Mouse (Mus musculus) T-helper 2 cell (primary cell): ENCODE data around the gene Ppp4r2.
"Not testable (repeated sequence)": the region's sequence is repeated elsewhere in the genome, so short reads cannot be mapped to it uniquely, and the experiment has no call there.

ENCODE experiments used
- in situ Hi-C: fragments of 300-600 bp; cut with MboI, MseI; formaldehyde crosslinking; loops from one replicate; pipeline ENCODE4 v1.15.1; 2025; ENCODE audit warnings: high pct_unique_total_duplicates

Gene Ppp4r2

DNA sequence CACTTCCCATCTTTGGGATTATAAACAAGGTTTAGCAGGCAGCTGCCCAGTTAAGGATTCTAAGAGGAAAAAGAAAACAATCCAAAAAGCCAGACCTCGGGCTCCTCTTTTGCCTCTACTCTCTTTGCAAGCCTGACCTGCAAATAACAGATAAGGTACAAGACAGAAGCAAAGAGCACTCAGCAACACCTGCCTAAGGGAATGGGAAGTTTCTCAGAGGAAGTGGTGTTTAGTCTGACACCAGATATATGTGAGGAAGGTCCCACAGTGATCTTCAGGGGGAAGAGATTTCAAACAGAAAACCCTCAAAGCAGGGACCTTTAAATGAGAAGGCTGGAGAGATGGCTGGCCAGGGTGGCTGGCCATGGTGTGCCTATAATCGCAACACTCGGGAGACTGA lies 2.2 kb upstream of the Ppp4r2 start:
- in situ Hi-C loops, result no loop called here

DNA sequence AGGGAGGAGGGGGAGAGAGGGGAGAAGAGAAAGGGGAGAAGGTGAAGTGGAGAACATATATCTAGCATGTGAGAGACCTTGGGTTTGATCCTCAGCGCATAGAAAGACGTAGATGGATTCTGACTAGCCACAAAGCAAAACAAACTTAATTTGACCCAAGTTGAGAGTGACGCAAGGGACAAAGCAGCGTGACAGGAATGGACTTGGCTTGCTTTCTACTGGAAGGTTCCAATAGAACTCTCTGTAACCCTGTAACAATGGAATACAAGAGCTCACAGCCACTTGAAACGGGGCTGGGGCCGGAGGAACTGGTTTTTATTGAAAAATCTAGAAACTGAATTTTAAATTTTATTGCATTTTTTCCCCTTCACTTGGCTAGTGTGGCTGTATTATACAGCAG lies 1.7 kb upstream of the Ppp4r2 start:
- in situ Hi-C loops, result no loop called here

DNA sequence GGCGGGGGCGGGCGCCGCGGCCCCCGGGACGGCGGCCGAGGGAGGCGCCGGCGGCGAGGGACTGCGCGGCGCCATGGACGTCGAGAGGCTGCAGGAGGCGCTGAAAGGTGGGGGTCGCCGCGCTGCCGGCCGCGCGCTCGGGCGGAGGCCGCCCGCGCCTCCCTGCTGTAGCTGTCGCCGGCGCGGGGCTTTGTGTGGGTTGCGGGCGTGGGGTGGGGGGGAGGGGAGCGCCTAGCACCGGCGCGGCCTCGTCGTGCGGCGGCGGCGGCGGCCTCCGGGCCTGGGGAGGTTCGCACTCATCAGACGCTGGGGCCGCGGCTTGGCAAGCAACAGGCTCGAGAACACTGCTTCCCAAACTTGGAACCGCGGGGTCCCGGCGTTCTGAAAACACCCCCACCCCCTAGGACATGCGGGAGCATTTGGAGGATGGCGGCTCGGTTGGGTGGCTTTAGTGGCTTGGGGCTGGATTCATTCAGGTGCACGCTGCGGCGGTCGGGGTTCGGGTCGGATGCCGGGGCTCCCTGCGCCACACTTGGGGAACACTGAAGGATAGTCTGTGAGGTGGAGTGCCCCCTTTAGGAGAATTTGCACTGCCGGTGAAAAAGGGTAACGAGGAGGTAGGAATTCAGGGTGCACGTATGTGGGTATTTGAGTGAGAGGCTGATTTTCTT lies 524 bp downstream of the Ppp4r2 start:
- in situ Hi-C loops, result no loop called here

DNA sequence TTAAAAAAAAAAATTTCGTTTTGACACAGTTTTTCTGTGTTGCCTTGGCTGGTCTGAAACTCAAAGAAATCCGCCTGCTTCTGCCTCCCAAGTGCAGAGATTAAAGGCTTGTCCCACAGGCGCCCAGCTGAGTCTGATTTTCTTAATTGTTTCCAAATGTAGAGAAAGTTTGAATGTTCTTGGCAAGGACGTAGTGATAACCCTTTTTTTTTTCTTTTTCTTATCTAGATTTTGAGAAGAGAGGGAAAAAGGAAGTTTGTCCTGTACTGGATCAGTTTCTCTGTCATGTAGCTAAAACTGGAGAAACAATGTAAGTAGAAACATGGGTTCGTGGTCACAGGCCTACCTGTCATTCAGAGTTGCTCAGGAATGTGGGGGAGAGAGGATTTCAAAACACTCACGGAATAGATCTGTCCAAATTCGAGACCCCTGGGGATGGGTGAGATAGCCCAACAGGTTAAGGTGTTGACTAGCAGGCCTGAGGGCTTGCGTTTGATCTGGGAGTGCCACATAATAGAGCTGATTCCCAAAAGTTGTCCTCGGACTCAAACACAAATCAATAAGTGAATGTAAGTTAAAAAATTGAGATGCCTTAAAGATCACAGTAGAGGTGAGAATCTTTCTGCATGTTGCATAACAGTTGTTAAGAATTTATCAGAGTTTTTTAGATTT lies 1.2 kb downstream of the Ppp4r2 start:
- in situ Hi-C loops, result no loop called here

DNA sequence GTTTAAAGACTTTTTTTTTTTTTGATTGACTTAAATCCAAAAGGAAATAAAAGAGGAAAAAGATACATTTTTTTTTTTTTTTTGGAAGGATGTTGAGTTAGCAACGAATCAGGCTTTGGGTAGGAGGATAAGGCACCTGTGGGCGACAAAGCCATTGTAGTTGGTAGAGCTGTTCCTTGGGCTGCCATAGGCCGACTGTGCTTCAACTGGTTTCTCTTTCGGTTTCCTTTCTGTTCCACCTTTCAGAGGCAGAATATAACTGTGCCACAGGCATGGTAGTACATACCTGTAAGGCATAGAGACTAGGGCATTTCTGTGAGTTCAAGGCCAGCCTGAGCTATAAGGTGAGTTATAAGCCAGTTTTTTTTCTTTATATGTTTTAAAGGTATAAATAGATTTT lies 11.6 kb downstream of the Ppp4r2 start:
- in situ Hi-C loops, result no loop called here

DNA sequence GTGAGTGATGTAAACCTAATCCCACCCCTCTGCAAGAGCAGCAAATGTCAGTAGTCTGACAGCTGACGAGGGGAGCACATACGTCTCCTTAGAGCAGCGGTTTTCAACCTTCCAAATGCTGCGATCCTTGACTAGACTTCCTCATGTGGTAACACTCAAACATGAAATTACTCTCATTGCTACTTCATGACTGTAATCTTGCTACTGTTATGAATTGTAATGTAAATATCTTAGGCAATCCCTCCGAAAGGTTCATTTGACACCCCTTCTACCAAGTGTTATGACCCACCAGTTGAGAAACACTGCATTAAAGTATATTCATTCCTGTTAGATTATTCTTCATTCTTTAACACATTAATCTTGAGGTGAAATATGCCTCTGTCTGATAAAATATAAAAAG lies 13.8 kb downstream of the Ppp4r2 start:
- in situ Hi-C loops, result no loop called here

DNA sequence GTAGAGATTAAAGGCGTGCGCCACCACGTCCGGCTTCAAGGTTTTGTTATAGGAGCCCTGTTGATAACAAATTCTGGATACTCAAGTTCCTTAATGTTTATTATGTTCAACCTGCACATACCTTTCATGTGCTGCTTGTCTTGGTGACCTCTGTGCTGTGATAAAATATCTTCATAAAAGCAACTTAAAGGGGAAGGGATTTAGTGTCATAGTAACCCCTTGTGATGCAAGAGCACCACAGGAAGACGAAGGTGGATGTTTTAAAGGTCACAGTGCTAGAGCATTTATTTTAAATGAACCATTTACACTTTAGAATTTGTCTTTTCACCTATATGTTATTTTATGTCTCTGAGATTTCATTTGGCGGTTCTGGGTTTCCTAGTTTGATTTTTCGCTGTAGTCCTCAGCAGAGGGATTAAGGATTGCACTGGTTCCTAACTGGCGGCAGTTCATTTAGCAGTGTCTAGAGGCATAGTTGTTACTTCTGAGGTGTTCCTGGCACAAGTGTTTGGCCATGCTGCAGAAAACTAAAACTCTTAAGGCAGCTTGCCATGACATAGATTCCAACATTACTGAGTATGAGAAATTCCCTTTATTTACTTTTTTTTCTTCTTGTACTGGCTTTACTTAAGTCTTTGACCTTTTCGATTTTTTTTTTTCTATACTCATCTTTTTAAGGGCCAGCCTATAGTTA lies 15.4 kb downstream of the Ppp4r2 start:
- in situ Hi-C loops, result no loop called here

DNA sequence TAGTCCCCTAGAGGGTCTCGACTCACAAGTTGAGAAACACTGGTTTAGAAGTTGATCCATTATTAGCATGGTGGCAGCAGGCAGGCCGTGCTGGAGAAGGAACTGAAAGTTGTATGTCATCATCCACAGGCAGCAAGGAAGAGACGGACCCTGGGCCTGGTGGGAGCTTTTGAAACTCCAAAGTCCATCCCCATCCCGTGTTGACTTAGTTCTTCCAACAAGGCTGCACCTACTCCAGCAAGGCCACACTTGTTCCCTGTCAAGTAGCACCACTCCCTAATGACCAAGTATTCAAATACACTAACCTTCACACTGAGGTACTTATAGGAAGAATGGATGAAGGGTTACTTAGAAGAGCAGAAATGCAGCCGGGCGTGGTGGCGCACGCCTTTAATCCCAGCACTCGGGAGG lies 17.3 kb downstream of the Ppp4r2 start:
- in situ Hi-C loops, result no loop called here

DNA sequence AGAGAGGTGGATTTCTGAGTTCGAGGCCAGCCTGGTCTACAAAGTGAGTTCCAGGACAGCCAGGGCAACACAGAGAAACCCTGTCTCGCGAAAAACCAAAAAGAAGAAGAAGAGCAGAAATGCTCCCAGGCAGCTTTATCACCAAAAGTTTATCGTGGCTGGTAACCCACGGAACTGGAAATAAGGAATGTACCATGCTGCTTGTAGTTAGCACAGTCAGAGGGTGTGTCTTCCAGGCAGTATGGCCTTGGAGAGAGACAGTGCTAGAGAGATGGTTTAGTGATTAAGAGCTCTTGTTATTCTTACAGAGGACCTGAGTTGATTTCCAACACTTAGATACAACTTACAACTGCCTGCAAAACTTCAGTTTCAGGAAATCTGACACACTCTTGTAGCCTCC lies 17.7 kb downstream of the Ppp4r2 start:
- in situ Hi-C loops, result no loop called here

DNA sequence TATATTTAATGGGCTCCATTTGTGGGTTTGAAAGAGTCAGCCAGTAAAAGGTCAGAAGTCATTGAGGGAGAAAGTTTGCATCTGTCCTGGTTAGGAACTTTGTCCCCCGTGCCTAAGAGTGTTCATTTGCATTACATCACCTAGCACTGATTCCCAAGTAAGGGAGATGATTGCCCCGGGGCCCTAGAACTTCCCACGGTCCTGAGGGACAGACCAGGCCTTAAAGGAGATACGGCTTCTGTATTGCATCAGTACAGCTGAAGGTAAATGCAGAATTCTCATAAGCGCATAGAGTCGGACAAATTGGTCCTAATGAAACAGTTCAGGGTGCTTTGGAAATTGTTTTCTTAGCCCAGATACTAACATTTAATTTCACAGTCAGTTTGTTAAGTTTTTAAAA lies 31.9 kb downstream of the Ppp4r2 start:
- in situ Hi-C loops, result no loop called here

DNA sequence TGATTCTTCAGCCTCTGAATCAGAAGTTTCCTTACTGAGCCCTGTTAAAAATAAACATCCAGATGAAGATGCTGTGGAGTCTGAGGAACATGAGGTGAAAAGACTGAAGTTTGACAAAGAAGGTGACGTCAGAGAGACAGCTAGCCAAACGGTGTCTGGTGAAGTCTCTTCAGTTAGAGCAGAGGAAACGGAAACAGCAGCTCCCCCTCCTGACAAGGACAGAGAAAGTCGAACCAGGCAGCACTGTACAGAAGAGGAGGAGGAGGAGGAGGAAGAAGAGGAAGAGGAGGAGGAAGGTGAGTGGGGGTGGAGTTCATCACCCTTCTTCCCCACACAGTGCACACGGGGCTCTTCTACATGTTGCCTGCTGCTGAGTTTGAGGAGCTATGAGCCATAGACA lies 32.4 kb downstream of the Ppp4r2 start:
- in situ Hi-C loops, result not testable (repeated sequence)

DNA sequence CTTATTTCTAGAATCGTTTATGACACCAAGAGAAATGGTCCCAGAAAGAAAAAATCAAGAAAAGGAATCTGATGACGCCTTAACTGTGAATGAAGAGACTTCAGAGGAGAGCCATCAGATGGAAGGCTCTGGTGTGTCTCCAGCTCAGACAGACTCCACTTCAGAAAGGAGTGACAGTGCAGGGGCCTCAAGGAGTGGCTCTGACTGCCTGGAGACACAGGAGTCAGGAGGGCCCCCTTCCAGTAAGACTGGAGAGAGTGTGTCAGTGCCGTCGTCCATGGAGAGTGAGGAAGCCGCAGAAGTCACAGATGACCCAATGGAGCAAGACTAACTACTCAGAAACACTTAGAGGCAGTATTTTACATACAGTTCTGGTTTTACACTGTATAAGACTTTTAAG lies 32.8 kb downstream of the Ppp4r2 start:
- in situ Hi-C loops, result not testable (repeated sequence)

DNA sequence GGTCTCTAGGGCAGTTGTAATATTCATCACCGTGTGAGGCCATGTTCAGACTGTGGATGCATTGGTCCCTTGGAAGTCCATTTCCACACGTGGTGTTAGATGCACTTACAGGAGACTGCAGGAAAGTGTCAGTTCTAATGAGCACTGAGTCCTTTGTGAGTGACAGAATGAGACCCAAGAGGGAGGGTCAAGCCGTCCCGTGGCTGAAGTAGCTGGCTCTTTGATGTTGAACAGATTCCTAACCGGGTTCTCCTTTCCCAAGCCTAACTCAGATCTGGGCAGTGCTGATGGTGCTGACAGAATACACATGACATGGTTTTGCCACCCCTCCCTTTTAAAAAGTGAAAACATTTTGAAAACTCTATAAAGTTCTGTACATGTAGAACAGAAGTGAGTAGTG lies 35.4 kb downstream of the Ppp4r2 start:
- in situ Hi-C loops, result no loop called here

DNA sequence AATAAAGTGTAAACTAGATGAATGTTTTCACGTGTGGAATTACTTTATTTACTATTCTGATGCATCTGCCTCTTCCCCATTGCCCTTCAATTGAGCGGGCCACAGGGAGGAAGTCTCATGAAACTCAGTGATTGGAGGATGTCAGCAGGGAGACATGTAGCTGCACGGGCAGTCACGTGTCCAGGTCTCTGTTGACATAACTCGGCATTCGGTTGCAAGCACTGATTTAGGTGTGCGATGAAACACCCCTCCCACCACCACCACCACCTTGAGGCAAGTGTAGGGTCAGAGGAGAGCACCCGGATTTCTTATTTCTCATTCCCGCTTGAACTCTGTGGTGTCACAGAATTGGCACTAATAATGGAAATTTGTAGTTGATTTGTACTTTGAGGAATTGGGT lies 36.5 kb downstream of the Ppp4r2 start:
- in situ Hi-C loops, result loop anchor here (5.0 to 10.0 kb wide), 2 partner anchors 188 to 945 kb away; no protein-coding TSS in a partner anchor

DNA sequence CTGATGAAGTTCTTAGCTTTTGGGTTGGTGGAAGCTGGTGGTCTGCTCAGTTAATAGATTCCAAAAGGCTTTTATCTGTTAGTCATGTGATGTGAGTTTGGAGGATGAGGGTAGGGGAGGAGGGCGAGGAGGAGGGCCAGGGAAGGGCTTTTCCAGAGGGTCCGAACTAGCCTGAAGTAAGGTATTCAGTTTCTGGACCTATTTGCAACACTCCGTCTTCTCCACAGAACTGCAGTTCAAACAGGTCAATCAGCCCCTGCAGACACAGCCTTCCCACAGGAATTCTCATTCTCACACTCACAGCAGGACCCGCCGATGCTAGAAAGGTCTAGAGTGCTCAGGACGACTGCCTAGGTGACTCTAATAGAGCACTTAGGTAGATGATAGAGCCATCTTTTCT lies 39.8 kb downstream of the Ppp4r2 start:
- in situ Hi-C loops, result loop anchor here (5.0 to 10.0 kb wide), 2 partner anchors 191 to 948 kb away; no protein-coding TSS in a partner anchor

DNA sequence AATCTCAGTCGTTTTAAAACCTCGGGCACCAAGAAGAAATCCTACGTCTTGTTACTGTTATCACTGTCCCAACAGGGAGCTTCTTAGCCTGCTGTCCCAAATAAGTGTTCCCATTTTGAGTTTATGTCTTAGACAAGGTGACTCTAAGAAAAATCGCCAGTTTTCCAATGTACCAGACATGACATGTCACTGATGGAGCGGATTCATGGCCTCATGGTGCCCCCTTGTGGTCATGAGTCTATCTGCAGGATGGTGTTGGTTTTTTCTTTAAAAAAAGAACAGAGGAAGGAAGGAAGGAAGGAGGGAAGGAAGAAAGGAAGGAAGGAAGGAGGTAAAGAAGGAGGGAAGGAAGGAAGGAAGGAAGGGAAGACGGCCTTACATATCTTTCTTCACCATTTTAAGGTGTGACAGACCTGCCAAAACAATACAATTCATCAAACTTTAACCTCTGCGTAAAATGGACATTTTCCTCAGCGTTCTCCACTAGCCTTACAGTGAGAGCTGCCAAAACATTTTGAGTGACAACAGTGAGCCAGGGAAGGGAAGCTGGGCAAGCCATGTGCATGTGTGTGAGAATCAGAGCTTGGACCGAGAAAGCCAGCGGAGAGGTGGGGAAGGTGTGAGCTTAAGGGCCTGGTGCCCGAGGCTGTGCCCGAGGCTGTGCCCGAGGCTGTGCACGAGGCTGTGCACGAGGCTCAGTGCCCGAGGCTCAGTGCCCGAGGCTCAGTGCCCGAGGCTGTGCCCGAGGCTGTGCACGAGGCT lies 42.6 kb downstream of the Ppp4r2 start:
- in situ Hi-C loops, result loop anchor here (10.0 kb wide), 1 partner anchor 951 kb away; no protein-coding TSS in a partner anchor

DNA sequence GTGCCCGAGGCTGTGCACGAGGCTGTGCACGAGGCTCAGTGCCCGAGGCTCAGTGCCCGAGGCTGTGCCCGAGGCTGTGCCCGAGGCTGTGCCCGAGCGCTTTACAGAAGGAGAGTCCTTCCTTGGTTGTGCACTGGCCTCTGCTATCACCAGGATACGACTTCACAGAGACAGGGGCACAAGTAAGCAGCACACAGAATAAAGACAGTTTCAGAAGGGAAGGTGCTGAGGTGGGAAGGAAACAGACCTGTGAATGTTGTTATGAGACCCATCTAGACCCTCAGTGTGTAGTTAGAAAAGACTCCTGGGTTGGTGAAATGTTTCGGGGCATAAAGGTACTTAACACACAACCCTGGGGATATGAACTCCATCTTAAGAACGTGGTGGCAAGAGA lies 43.2 kb downstream of the Ppp4r2 start:
- in situ Hi-C loops, result loop anchor here (10.0 kb wide), 1 partner anchor 952 kb away; no protein-coding TSS in a partner anchor

DNA sequence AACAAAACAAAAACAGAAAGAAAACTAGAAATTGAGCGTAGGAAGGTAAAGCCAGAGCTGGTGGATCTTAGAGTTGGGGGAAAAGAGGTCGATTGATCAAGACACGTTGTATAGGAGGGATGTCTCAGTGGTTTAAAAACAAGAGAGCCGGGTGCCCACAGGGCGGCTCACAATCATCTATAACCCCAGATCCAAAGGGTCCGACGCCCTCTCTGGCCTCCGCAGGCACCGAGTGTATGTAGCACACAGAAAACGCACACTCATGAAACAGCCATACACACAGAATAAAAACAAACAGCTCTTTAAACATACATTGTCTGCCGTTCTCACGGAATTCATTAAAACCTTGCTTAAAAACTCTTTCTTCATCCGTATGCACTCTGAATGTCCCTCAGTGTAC lies 45.1 kb downstream of the Ppp4r2 start:
- in situ Hi-C loops, result loop anchor here (10.0 kb wide), 1 partner anchor 954 kb away; no protein-coding TSS in a partner anchor

DNA sequence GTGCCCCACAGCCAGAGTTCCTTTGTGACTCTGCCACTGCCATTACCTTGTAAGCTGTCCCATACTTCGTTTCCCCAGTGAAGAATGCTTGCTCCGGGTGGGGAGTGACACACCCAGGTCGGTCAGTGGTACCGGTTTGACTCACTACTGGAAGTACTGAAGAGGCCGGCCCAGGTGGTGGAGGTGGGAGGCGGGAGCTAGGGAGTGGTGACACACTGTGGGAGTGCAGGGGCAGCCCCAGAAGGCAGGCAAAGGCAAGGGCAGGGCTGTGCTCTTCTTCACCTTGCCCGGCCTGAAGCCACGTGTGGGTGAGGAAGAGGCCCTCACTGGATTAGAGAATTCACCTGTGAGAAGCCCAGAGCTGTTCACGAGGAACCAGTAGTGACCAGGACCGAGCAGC lies 46.2 kb downstream of the Ppp4r2 start:
- in situ Hi-C loops, result loop anchor here (10.0 kb wide), 1 partner anchor 955 kb away; no protein-coding TSS in a partner anchor

DNA sequence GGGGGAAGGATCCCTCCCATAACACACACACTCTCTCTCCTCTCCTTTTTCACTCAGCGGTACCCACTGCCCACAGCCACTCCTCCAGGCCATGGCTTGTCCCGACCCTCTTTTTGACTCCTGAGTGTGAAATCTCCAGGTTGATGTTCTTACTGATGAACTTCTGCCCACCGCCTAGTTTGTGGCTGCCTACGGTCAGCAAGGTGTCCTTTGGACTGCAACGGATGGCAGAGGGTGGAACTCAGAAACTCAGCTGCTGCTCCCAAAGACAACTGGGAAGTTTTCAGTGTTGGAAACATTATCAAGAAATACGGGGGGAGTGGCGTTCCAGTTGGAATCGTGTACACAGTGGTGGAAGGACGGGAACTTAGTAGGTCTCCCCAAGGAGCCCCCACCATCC lies 48.2 kb downstream of the Ppp4r2 start:
- in situ Hi-C loops, result no loop called here

DNA sequence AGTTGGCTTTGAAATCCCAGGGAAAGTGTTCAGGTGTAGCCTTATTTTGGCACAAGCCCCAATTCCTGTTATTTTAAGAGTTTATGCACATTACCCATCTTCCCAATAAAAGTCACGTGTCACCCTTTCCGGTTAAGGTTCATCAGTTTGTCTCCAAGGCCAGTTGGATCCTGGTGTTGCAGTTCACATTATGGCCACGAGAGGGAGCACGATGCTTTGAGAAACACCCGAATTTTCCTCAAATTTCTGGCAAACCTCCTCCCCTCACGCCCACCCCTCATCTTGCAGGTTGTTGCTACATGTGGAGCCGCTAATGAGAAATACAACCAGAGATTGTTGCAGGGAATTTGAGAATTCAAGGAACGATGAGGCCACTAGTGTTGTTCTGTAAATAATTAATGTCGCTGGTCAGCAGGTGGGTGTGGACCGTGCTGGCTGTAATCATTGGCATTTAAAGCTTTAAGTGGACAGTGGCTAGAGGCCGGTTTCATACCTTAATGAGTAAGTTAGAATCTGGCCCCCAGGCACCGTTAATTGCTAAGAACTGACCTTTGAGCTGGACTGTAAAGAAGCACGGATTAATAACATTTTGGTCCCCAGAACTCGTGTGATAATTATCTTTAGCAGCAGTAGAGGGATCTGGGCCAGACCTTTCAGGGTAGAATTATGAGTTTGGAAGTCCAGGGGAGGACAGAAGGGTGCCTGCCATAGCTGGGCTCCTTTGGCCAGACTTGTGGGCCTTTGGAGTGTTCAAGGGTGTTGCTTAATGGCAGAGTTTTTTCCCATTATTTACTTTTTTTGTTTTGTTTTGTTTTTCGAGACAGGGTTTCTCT lies 49.2 kb downstream of the Ppp4r2 start:
- in situ Hi-C loops, result no loop called here
